Mouse (Mus musculus) frontal cortex, postnatal 25 days (tissue): ENCODE data around the gene Amz2.
"Not testable (repeated sequence)": the region's sequence is repeated elsewhere in the genome, so short reads cannot be mapped to it uniquely, and the experiment has no call there.

Experiments used
- DNase-seq, 2 experiments: peaks; one replicate each; pipeline ENCODE4 v3.0.0; 2022; ENCODE audit warnings: low spot score in 2 of 2

Gene Amz2

DNA sequence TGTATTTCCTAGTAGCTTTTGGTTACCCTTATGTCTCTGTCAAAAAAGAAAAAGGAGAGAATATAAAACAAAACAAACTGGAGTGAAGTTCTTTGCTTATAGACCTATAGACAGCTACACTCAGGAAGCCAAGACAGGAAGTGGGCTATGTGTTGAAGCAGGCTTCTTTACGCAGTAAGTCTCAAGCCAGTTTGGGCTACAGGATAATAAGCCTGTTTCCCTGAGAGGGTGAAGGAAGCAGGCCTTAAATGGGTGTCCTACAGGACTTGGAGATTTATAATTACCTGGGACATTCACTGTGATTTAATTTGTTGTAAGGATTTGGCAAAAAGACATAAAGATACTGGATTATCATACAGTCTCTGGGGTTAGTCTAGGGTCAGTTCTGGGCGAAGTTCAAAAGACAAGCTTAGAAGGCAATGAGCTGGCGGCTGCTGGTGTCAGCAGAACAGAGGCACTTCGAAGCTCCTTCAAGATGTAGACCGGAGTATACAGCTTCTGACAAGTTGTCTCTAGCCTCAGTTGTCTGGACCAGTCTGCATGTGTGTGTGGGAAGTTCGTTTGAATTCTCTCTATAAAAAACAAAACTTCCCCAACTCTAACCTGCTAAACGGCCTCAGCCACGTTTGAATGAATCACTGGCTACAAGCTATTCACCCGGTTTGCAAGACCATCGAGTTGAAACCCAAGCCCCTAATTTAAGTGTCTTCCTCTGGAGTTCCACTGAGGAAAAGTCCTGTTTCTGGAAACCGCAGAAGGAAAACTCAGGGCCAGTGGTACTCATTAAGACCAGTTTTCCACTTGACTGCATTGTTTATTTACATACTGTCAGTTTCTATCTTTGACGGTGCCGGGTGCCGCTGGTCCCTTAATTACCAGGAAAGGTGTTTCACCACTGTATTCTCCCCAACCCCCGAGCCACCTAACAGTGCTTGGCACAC, 45.4 kb downstream of the Amz2 start:
- DNase-seq = no peak

DNA sequence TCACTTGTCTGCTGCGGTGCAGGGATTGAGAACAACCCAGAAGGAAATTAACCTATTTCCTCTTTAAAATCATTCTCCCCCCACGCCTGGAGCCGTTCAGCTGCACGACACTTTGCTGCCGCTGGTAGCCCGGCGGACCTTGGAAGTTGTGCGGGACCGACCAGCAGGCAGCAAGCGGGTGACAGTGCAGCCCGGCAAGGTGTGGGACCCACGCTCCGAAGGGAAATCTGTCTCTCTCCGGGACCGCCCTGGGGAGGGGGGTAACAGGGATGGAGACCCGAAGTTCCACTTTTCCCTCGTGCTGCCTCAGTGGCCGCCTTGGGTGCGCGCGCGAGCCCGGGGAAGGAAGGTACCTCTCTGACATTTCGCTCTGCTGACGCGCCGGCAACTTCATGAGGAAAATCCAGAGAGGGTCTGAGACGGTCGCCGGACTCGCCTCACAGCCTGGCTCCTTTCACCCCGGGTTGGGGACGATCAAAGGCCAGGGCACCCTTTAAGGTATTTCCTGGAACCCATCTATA, 46.5 kb downstream of the Amz2 start:
- DNase-seq = peak in 1 of 2 experiments; percentile 7

- no peak for DNase-seq
These were observed 47.0 kb downstream of the Amz2 start for GRCm38 (mm10) chr11:109472821-109473170.

GRCm38 (mm10) chr11:109473171-109474085, 47.7 kb downstream of the Amz2 start, which contains the start of the genes Arsg and Slc16a6:
TSS of gene Arsg (plus strand) at chr11:109473374.
TSS of gene Slc16a6 (minus strand) at chr11:109473598.
- DNase-seq = peak; percentile 65 to 78

GRCm38 (mm10) chr11:109474086-109474742, 48.5 kb downstream of the Amz2 start:
- peak in 1 of 2 experiments; percentile 20 for DNase-seq

- DNase-seq = no peak
These were observed 49.1 kb downstream of the Amz2 start for GRCm38 (mm10) chr11:109474836-109475235.

DNA sequence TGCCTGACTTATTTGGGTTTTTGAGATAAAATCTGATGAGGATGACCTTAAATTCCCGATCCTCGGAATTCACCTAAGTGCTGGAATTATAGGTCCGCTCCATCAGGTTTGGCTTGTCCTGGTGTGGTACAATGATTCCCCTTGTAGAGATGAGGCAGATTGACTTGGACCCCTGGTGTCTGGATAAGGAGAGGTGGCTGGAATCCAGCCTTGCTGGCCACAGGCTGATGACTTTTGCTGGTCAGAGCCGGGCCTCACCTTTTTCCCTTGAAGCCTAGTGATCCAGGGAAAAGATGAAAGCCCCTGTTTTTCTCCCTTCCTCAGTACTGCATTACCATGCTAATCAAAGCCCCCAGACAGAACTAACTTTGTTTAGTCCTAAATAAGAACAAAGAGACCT, 50.0 kb downstream of the Amz2 start:
- DNase-seq = no peak

- DNase-seq = no peak
These were observed 50.5 kb downstream of the Amz2 start for GRCm38 (mm10) chr11:109476241-109476640.

GRCm38 (mm10) chr11:109476653-109477052, 50.9 kb downstream of the Amz2 start:
- no peak for DNase-seq

DNA sequence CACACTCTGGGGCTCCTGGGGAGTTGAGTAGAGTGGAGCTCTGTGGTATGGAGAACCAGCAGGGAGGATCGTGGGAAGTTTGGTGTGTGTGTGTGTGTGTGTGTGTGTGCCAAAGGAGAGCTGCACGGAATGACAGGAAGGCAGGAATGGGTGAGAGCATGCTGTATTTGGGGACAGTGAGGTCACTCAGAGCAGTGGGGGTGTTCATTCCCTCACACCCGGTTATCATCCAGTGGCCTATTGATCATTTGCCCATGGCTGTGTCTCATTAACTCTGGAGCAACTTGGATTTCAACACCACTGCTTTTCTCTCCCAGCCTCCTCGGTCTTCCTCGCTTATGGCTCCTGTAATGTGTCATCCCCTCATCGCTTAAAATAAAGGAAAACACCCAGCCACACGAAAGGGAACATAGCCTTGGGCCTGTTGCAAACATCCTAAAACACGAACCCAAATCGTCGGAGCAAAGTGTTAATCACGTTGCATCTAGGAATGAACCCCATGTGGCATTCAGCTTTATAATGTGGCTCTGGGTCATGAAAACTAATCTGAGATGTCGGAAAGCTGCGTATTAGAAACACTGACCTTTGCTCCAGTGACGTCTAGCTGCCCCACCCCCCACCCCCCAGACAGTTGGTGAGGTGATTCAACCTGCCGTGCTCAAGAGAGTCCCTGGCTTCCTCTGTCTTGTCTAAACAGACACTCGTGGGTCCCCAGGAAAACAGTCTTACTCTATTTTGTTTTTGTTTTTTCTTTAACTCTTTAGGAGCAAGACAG, 52.0 kb downstream of the Amz2 start:
- DNase-seq = no peak

- DNase-seq = no peak
These were observed 54.0 kb downstream of the Amz2 start for GRCm38 (mm10) chr11:109479575-109480285.

DNA sequence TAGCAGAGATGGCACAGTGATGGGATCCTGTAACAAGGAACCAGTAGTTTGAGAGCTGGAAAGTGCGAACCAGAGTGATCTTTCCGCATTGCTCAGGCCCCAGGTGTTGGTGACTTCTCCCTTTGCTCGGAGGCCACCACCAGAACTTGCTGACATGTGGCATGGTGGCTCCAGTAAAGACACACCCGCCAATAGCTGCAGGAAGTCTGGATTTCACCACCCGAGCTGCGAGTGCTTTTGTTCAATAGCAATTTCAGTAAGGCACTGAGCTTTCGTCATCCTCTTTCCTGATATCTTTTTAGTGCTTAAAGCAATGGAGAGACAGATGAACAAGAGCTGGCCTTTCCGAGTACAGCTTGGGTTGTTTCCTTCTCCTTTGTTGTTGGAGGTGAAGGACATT, 54.7 kb downstream of the Amz2 start:
- DNase-seq = no peak

- DNase-seq = peak in 1 of 2 experiments; percentile 21
These were observed 59.8 kb downstream of the Amz2 start for GRCm38 (mm10) chr11:109485398-109486045.

DNA sequence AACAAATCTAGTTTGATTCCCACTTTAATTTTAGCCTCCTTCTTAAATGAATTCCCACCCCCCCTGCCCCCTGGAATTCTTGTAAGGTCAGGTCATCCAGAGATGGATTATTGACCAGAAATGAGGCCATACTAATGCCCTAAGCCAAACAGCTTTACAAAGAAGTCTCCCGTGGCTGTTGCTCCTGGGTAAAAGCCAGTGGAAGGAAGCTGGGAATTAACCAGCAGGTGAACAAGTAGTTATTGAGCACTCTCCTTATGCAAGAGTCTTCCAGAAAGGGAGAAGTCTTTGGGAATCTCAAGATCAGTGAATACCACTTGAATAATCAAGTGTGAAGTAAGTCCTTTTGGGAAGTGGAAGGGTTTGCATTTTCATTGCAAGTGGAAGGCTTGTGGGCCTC, 61.4 kb downstream of the Amz2 start:
- no peak for DNase-seq

DNA sequence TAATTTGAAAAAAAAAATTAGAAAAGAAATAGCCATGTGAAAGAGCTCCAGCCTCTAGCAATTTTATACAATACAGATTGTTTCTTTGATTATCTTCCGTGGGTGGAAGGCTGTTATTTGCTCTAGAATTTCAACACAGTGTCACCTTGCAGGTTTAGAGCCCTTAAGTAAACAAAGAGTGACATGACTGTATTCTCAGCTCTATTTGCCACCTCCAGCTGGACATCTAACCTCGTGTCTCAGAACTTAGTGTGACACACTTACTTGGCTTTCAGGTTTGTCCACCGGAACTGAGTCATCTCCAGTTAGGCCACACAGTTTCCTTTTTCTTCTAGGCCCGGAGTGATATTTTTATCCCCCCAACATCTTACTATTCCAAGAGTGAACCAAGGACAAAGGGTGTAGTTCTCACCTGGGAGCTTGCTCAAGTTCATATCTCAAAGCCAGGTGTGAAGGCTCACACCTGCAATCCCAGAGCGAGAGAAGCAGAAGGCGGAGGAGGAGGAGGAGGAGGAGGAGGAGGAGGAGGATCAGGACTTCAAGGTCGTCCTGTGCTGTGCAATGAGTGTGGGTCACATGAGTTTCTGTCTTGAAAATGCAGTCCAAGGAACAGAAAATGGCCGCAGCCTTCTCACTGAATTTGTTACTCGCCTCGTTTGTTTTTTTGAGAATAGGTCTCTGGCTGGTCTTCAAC, 62.4 kb downstream of the Amz2 start:
- no peak for DNase-seq

- DNase-seq = no peak
These were observed 64.0 kb downstream of the Amz2 start for GRCm38 (mm10) chr11:109489763-109490162.

- no peak for DNase-seq
These were observed 66.1 kb downstream of the Amz2 start for GRCm38 (mm10) chr11:109491844-109492243.

- DNase-seq = not testable (repeated sequence)
These were observed 67.2 kb downstream of the Amz2 start for GRCm38 (mm10) chr11:109492847-109493464.
